Mouse (Mus musculus): ENCODE measurements around the gene Crtap.
"Not testable (repeated sequence)": the region's sequence is repeated elsewhere in the genome, so short reads cannot be mapped to it uniquely, and the experiment has no call there.

The Crtap gene

DNA sequence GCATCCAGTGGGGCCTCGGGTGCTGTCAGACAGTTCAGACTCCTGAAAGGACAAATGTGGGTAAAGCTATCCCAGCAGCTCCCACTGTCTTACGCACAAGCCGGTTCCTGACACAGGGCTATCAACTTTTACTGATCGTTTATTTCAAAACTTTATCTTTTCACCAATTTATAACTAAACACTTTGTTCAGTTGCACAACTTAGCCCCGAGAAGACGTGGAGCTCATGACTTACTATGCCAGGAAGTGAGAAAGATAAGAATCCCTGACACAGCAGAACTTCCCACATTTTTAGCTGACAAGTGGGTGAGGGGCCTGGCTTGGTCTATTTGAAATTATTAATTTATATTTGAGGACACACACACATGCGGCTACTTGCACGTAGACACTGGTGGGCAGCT, 4.2 kb upstream of the Crtap start:
- no peak for DNase-seq

DNA sequence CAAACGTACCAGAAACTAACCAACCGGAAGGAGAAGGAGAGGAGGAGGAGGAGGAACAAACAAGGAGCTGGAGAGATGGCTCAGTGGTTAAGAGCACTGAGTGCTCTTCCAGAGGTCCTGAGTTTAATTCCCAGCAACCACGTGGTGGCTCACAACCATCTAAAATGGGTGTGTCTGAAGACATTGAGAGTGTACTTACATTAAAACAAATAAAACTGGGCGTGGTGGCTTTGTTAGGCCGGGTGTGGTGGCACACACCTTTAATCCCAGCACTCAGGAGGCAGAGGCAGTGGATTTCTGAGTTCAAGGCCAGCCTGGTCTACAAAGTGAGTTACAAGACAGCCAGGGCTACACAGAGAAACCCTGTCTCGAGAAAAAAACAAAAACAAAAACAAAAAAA, 3.7 kb upstream of the Crtap start:
- DNase-seq: not testable (repeated sequence)

DNA sequence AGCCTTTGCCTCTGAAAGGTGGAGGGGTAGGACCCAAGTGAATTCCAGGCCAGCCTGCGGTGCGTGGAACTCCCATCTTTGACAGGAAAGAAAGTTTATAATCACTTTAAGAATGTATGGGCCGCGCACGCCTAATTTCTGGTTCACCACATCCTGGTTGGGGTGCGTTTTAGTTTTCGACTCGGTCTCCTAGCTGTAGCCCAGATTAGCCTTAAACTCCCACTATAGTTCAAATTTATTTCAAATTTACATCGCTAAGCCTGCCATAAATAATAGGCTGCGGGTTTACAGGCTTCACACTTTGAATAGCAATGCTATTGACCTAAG, 237 bp upstream of the Crtap start:
- no peak for DNase-seq

GRCm38 (mm10) chr9:114389371-114389904, 1.0 kb downstream of the Crtap start:
- DNase-seq: no peak

DNA sequence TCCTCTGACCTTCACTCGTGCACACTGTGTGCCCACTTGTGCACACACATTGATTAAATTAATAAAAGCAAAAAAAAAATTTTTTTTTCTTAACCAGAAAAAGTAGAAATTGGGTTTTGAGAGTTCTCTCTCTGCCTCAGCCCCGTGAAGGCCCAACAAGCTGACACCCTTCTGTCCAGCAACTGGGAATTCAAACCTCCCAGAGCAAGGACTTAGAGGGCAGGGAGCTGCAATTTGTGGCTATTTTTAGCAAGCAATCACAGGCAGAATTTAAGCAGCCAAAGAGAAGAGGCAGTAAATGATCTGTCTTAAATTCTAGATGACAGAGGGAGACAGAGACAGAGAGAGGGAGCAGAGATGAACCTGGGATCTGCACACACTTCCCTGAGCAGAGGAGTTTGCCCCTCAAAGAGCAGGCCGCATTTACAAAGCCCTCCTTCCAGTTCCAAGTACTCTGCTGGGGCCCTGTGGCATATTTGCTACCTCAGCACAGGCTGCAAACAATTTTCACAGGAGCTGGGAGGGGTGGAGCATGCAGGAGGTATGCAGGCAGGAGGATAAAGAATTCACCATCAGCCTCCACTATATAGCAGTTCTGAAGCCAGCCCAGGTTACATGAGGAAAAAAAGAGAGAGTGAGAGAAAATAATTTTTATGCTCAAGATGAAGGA, 1.6 kb downstream of the Crtap start:
- DNase-seq: no peak

DNA sequence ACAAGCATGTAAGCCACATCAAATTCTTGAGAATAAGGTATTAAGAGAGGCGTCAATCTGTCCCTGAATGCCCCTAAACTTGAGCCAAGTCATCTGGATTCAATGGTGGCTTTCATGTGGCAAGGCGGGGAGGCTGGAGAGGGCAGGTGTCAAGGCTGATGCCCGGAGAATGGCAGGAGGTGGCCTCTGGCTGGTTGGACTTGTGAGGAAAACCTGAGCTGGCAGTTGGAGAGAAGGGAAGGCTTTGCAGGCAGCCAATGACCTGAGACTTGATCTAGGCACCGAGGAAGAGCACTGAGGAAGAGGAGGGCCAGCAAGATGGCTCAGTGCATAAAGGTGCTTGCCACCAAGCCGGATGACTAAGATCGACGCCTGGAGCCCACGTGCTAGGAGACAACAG, 2.2 kb downstream of the Crtap start:
- DNase-seq: no peak

DNA sequence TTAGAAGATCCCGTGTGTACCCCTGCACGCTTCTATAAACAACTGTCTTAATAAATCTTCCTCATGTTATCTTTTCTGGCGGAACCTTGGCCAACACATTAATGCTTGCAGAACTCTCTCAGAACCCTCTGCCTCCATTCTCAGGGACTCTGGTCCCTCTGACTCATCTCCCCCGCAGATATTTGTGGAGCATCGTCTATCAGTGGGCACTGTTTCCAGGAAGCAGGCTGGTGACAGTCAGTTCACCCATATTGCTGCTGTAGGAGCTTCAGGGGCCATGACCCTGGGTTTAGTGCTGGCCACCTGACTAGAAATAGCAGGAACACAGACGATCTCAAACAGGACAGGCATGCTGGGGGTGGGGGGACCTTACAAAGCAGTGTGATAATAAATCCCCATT, 3.4 kb downstream of the Crtap start:
- no peak for DNase-seq

DNA sequence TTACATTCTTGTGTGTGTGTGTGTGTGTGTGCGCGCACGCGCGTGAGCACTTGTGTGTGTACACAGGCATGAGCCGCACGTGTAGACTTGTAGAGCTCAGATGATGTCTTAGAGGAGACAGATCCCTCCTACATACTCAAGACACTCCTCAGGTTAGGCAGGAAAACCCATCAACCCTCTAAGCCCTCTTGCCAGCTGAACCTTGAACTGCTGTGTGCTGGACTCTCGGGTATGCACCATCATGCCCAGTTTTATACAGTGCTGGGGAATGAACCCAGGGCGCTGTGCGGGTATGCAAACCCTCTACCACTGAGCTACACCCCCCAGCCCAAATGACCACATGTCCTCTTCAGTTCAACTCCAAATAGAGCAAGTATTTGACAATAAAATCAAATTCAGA, 5.3 kb downstream of the Crtap start:
- DNase-seq: no peak

GRCm38 (mm10) chr9:114384691-114385090, 5.8 kb downstream of the Crtap start:
- no peak for DNase-seq

DNA sequence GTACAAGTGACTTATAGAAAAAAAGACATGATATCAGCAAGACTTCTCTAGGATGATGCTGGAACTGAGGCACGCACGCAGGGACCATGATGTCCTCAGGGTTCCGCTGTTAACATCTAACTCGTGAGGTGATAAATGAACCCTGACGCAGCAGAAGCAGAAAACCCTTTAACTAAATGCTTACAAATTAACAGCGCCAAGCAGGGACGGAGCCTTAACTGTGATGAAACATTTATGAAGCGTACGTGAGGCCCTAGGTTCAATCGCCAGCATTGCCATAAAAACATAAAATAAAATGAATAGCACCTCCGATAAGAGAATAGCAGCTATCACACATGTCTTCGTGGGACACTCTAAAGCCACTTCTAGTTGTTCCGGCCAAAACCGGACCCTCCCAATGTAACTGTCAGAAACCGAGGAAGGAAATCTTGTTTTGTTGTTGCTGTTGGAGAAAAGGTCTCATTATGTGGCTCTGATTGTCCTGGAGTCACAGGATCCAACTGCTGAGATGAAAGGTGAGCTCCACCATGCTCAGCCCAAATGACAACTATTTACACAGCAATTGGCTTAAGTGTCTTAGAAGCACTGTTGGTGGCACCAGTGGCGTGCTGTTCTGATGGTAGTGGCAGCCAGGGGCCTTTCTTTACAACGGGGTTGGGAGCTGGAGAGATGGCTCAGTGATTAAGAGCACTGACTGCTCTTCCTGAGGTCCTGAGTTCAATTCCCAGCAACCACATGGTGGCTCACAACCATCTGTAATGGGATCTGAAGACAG, 7.4 kb downstream of the Crtap start:
- DNase-seq: no peak

GRCm38 (mm10) chr9:114380881-114381733, 9.4 kb downstream of the Crtap start:
- peak; percentile 20 for DNase-seq

GRCm38 (mm10) chr9:114379871-114380270, 10.6 kb downstream of the Crtap start:
- no peak for DNase-seq

- no peak for DNase-seq
These were observed 13.3 kb downstream of the Crtap start for GRCm38 (mm10) chr9:114377168-114377567.

- no peak for DNase-seq
These were observed 15.1 kb downstream of the Crtap start for GRCm38 (mm10) chr9:114375276-114375962.

DNA sequence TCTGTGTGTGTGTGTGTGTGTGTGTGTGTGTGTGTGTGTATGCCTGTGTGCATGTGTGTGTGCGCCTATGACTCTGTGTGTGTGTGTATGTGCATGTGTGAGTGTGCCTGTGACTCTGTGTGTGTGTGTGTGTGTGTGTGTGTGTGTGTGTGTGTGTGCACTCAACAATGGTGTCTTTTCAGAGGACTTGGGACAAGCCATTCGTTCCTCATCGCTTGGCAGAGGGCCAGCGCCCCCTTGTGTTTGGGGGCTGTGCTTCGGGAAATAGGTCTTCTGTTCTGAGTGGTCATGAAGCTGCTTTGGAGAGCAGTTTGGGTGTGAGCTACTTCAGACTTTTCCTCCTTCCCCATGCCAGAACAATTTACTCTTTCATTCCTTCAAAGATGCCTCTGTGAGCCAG, 18.8 kb downstream of the Crtap start:
- DNase-seq: not testable (repeated sequence)

DNA sequence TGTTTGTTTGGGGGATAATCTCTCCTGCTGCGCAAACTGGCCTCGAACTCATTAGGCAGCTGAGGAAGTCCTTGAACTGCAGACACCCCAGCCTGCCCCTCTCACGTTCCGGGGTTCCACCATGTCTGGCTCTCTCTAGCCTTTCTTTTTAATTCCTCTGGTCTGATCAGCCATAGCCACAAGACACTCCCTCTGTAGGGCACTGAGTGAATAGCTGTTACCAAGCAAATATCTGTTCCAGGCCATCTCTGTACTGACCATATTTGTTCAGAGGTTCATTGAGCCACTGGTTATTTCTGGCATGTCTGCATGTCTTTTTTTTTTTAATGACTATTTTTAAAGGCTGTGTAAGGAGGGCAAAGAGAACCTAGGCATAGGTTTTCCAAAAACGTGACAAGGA, 21.1 kb downstream of the Crtap start:
- not testable (repeated sequence) for DNase-seq

DNA sequence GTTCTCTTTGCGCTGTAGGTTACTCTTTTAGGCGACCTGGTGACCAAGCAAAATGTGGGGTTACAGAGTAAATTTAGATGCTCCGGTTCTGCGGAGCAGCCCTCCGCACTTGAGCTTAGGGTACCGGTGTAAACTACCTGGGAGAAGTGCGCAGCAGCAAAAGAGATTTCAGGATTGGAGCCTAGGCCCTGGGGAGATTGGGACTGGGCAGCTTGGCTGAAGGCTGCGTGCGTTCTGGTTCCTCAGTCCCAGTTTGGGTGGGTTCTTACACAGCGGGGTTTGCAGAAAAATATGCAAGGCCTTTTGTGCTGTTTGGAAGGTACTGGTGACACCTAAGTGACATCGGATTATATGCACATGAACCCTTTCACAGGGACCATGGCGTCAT, 22.0 kb downstream of the Crtap start:
- DNase-seq: no peak

DNA sequence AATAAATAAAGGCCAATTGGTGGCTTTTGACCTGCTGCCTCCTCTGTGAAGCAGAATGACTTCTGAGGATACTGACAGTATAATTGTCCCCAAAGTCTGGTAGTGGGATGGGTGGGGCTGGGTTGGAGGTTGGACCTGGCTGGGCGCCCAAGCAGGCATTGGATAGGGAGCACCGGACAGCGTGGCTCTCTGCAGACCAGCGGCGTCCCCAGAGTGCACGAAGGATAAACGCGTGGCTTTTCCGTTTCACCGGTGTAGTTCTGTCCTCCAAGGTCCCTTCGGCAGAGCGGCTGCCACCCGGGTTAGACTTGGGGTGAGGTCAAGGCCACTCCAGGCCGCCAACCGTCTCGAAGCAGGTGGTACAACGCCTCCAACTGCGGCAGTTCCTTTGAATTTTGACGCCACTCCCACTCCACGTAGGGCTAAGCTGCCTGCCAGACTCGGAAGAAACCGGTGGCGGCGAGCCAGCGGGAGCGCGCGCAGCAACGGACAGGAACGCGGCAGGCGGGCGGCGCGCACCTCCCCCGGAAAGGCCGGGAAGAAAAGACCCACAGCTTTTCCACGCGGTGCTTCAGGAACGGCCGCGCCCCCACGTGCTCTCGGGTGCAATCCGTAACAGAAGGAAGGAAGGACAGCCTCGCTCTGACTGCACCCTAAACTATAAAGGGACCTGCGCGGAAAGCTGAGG, 22.5 kb downstream of the Crtap start:
- peak; percentile 33 for DNase-seq

GRCm38 (mm10) chr9:114329855-114330254, 60.6 kb downstream of the Crtap start, which contains the start of gene Bcl2a1c:
TSS of gene Bcl2a1c (plus strand) at chr9:114330135.
- DNase-seq: not testable (repeated sequence)

DNA sequence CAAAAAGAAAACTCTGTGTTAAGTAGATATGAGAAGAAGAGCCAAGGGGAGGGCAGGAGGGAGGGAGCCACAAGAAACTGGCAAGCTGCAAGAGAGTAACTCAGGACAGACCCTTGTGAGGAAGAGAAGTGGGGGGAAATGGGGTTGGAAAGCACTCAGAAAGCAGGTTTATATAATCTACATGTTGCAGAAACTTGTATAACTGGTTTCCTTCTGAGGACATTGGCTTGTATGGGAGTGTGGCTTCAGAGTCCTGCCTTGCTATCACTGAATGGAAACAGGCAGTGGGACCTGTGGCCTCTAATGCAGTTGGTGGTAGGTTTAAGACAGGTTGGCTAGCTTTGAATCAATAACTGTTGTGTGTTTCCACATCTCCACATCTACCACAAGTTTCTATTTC, 62.1 kb downstream of the Crtap start:
- DNase-seq: not testable (repeated sequence)

GRCm38 (mm10) chr9:114326011-114326748, 64.3 kb downstream of the Crtap start:
- no peak for DNase-seq
